Mouse (Mus musculus) cortical plate, adult 2 months (tissue): Measurements from ENCODE around the gene Olfr283.

ENCODE experiments used
- CTCF ChIP-seq: fragments of 200-500 bp; IDR thresholded peaks from 2 replicates; pipeline ENCODE4 v1.5.1; 2011; ENCODE audit warnings: mild to moderate bottlenecking, control low read depth, low read length; ENCODE audit not compliant: insufficient read depth; ENCODE audit errors: extremely low read depth
- POLR2A ChIP-seq: fragments of 200-500 bp; IDR thresholded peaks from 2 replicates; pipeline ENCODE4 v1.6.1; 2011; ENCODE audit warnings: mild to moderate bottlenecking, low read length, control low read depth; ENCODE audit not compliant: insufficient read depth; ENCODE audit errors: extremely low read depth

DNA sequence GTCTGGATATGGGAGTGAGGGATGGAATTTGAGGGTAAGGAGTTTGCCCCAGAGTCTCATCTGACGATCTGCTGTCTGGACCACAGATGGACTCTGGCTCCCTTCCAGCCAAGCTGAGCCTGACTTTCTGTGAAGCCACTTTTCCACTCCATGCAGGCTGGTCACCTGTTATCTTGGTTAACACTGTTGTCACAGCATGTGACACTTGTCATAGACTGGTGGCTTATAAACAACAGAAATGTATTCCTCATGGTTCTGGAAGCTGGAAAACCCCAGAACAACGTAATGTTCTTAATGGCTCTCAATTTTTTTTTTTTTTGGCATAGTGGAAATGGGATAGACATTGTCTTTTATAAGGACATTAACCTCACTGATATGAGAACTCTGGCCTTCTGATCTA lies 28.9 kb upstream of the Olfr283 start:
- TF ChIP-seq CTCF (no peak), POLR2A (no peak)
